Mouse (Mus musculus) C2C12 (cell line): ENCODE results near the gene Stard3. TPM values are rescaled to one million over a fixed set of nuclear protein-coding genes. Genes with fewer than 3 reads are reported as not detected.

ENCODE experiments used
- H3K27me3 ChIP-seq: one replicate; pipeline ENCODE4 v1.6.1; 2011; ENCODE audit not compliant: control insufficient read depth, insufficient read depth, insufficient read length
- H3K36me3 ChIP-seq: one replicate; pipeline ENCODE4 v1.6.1; 2011; ENCODE audit not compliant: control insufficient read depth, insufficient read depth
- H3K4me3 ChIP-seq: one replicate; pipeline ENCODE4 v1.5.1; 2011; ENCODE audit warnings: mild to moderate bottlenecking, control low read depth; ENCODE audit not compliant: poor library complexity, insufficient read depth, severe bottlenecking
- H3K79me2 ChIP-seq: one replicate; pipeline ENCODE4 v1.6.1; 2011; ENCODE audit not compliant: control insufficient read depth, insufficient read depth
- H3K79me3 ChIP-seq: one replicate; pipeline ENCODE4 v1.6.1; 2011; ENCODE audit warnings: low read depth, control low read depth
- H3ac ChIP-seq: one replicate; pipeline ENCODE3; 2011; ENCODE audit warnings: low read depth; ENCODE audit not compliant: control insufficient read depth, insufficient read length
- CEBPB ChIP-seq: IDR thresholded peaks from one replicate; pipeline ENCODE4 v1.6.1; 2011; ENCODE audit warnings: low read depth, mild to moderate bottlenecking, control low read depth, moderate library complexity
- CTCF ChIP-seq: IDR thresholded peaks from one replicate; pipeline ENCODE4 v1.5.1; 2011; ENCODE audit not compliant: control insufficient read depth, insufficient read depth, insufficient read length
- FOSL1 ChIP-seq: IDR thresholded peaks from one replicate; pipeline ENCODE4 v1.8.0; 2011; ENCODE audit warnings: mild to moderate bottlenecking, low read length; ENCODE audit not compliant: poor library complexity, insufficient read depth, severe bottlenecking
- MAX ChIP-seq: IDR thresholded peaks from one replicate; pipeline ENCODE4 v1.6.1; 2011; ENCODE audit warnings: mild to moderate bottlenecking, control low read depth
- MYOD1 ChIP-seq: IDR thresholded peaks from one replicate; pipeline ENCODE4 v1.6.1; 2011; ENCODE audit warnings: low read depth; ENCODE audit not compliant: control insufficient read depth, insufficient read length
- MYOG ChIP-seq: IDR thresholded peaks from one replicate; pipeline ENCODE4 v1.6.1; 2011; ENCODE audit not compliant: control insufficient read depth, insufficient read length; ENCODE audit errors: extremely low read depth
- USF1 ChIP-seq: IDR thresholded peaks from one replicate; pipeline ENCODE4 v1.6.1; 2011; ENCODE audit warnings: low read depth, mild to moderate bottlenecking, control low read depth, moderate library complexity
- polyA plus RNA-seq: library from polyadenylated mRNA; unstranded; fragments of >200 nt; fragmentation: generic; extraction: Trizol; gene quantifications from one replicate; pipeline ENCODE4 v1.2.1, GENCODE M21; 2012; ENCODE audit warnings: missing spikeins

Stard3 gene
- polyA plus RNA-seq, 1 experiment: 28.3 TPM

DNA sequence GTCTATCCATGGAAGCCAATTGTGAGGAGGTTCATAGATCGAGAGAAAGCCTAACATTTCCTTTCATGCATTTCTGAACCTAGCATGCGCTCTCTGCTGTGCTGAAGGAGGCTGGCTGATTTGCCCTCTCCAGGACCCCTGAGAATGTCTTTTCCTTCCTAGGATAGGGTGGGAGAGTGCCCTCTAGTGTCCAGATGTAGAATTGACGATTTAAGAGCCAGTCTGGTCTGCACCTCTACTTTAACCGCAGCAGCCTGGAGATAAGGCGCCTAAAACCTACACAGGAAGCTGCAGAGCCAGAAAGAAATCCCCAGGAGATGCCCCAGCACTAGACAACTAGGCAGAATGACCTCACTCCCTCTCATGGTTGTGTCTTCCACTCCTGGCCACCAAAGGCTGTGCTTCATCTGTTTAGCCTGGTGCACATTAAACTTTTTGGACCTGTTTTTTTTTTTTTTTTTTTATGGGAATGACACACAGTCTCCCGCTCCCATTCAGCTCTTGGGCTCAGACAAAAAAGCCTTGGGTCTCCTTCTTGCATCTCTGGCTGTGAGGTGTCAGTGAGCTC lies 2.4 kb upstream of the Stard3 start:
- Histone ChIP-seq H3K4me3 (no peak overlapping the region), H3K79me2 (peaks cover 26% of the 10 kb centered on the region), H3K79me3 (peaks cover 19% of the 10 kb centered on the region), H3K36me3 (no peaks in the 10 kb centered on the region), H3K27me3 (peaks cover 22% of the 10 kb centered on the region), H3ac (no peak overlapping the region)
- TF ChIP-seq MAX (no peak), FOSL1 (no peak), CTCF (peak; percentile 35)

DNA sequence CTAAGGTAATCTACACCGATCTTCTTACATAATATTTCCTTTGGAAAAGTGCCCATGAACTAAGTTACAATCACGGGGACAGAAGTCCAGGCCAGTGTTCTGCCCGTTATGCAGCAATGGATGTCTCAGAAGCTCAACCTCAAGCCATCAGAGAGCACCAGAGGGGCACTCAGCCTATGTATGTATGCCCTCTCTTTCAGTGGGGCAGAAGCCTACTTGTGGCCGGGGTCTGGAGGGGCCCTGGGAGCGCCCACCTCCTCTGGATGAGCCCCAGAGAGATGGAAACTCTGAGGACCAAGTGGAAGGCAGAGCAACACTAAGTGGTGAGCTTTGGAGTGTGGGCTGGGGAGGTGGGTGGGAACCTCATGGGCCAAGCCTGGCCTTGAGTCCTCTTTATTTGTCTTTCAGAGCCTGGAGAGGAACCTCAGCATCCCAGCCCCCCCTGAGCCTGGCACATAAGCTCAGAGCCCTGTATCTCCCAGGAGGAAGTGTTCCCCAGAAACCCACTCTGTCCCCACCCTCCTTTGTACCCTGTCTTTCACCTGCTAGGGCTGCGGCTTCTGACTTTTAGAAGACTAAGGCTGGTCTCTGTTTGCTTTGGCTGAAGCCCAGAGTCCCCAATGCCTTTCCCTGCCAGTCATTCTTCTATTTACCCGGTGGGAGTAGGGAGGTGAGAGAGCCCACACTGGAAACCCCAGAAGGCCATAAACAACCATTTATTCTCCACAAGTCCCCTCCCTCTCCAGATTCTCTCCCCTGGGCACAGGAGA lies 1.4 kb upstream of the Stard3 start:
- TF ChIP-seq MAX: no peak
- no peak for TF ChIP-seq CEBPB
- TF ChIP-seq USF1: no peak
- TF ChIP-seq MYOG: no peak
- no peak for TF ChIP-seq MYOD1
- TF ChIP-seq CTCF: no peak
- no peak for TF ChIP-seq FOSL1
- Histone ChIP-seq H3K79me2 (peaks cover 36% of the 10 kb centered on the region), H3K4me3 (no peak overlapping the region)

DNA sequence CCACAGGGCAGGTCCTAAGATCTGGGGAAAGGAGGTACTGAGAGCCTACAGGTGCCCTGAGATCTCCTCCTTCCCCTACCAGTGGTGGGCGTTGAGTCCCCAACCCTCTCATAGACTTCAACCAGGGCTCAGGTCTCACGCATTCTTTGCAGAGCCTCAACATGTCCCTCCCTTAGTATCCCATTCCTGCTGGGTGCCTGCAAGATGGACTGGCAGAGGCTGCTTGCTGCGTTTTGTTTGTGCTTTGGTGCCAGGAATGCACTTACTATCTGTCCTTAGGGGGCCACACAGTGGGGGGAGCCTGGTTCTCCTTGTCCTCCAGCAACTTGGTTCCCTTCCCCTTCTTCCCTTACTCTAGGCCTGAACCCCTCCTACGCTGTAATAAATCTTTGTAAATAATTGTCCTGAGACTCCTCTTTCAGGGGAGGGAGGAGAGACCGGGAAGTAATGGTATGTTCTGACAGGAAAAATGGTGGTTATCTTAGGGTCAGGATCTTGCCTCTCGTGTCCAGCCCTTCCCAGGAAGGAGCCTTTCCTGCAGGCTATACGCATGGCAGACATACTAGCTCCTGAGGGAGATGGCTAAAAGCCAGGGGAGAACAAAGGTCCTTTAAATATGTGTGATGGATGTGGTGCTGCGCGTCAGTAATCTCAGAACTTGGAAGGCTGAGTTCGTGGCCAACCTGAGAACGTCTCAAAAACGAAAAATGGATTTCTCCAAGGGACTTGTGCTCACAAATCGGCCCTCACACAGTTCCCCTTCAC lies 590 bp upstream of the Stard3 start:
- Histone ChIP-seq H3K4me3 (peak overlapping the region; percentile 64), H3K36me3 (no peaks in the 10 kb centered on the region), H3K79me2 (peaks cover 43% of the 10 kb centered on the region), H3K79me3 (peaks cover 22% of the 10 kb centered on the region), H3ac (peak overlapping the region; percentile 38), H3K27me3 (peaks cover 4% of the 10 kb centered on the region)
- TF ChIP-seq USF1 (no peak), CTCF (no peak), MAX (no peak), FOSL1 (no peak), MYOG (no peak), MYOD1 (no peak)

More for the DNA sequence above, 1.4 kb upstream of the Stard3 start:
- peaks cover 20% of the 10 kb centered on the region for H3K79me3 ChIP-seq
- H3ac ChIP-seq: no peak overlapping the region
- H3K36me3 ChIP-seq: no peaks in the 10 kb centered on the region
- H3K27me3 ChIP-seq: peaks cover 12% of the 10 kb centered on the region

DNA sequence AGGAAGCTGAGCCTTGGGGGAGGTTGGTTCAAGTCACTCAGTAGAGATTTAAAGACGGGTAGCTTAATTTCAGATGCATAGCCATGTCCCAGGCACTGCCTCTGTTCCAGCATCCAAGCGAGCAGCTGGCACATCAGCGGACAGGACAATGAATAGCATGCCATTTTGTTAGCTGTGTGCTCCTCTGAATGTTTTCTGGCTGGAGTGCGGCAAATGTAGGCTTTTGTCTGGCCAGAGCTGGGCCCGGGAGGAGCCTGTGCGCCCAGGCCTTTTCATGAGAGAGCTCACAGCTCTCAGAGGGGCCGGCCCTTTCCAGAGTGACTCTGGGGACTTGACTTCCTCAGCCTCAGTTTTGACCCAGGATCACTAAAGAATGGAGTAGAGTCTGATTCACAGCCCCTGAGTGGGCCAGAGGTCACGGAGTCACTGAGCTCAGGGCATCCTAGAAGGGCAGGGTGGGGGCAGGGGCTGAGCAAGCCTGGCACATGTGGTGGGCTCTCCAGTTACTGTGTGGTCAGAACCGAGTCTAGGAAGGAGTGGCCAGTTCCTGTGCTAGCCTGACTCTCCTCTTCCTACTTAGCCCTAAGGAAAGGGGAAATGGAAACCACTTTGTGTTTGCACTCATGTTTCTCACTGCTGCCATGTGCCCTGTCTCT lies 2.8 kb downstream of the Stard3 start:
- no peak overlapping the region for H3K4me3 ChIP-seq
- H3ac ChIP-seq: peak overlapping the region; percentile 7
- no peaks in the 10 kb centered on the region for H3K27me3 ChIP-seq
- no peaks in the 10 kb centered on the region for H3K36me3 ChIP-seq
- H3K79me3 ChIP-seq: peaks cover 22% of the 10 kb centered on the region
- H3K79me2 ChIP-seq: peaks cover 63% of the 10 kb centered on the region
- TF ChIP-seq CEBPB: no peak
- TF ChIP-seq MYOD1: no peak
- no peak for TF ChIP-seq CTCF
- TF ChIP-seq USF1: no peak
- no peak for TF ChIP-seq MAX
- no peak for TF ChIP-seq FOSL1
- no peak for TF ChIP-seq MYOG

DNA sequence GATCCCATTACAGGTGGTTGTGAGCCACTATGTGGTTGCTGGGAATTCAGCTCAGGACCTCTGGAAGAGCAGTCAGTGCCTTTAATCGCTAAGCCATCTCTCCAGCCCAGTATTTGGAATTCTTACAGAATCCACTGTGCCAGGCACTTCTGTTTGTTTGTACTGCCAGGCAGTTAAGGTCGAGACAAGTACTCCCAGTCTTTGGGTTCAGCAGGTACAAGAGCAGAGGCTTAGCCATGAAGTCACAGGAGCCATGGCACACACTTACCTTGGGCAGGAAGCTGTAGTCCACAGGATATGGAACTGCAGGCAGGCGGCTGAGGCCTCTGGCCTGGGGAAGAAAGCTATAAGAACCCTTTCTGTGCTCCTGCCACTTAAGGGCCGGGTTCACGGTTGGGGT lies 5.6 kb downstream of the Stard3 start:
- no peak overlapping the region for H3ac ChIP-seq
- TF ChIP-seq MYOG: no peak
- no peak for TF ChIP-seq MYOD1

More for the DNA sequence above, 5.6 kb downstream of the Stard3 start:
- Histone ChIP-seq H3K4me3 (no peak overlapping the region), H3K79me2 (peaks cover 58% of the 10 kb centered on the region), H3K36me3 (no peaks in the 10 kb centered on the region), H3K79me3 (peaks cover 19% of the 10 kb centered on the region), H3K27me3 (no peaks in the 10 kb centered on the region)
